Mouse (Mus musculus) intestine, embryonic 14.5 days (tissue): ENCODE results near the gene Etl4. TPM values are rescaled to one million over a fixed set of nuclear protein-coding genes. Genes with fewer than 3 reads are reported as not detected.
"Not testable (repeated sequence)": the region's sequence is repeated elsewhere in the genome, so short reads cannot be mapped to it uniquely, and the experiment has no call there.

Experiments used
- ATAC-seq: fragments of 200-750 bp; cut with Nextera tagmentation; replicated peaks from 2 replicates; pipeline ENCODE4 v1.8.0; 2017; ENCODE audit warnings: low read depth, moderate number of reproducible peaks, moderate TSS enrichment, moderate library complexity; ENCODE audit not compliant: low FRiP score, low TSS enrichment
- DNase-seq: peaks from one replicate; pipeline ENCODE4 v3.0.0-alpha.2; 2018; ENCODE audit warnings: low spot score
- H3K27ac ChIP-seq: fragments of 300-500 bp; sonication (generic); 2 replicates; pipeline ENCODE4 v1.5.1; 2014; ENCODE audit warnings: low read depth, mild to moderate bottlenecking, control low read depth
- H3K27me3 ChIP-seq: fragments of 300-500 bp; sonication (generic); replicated peaks from 2 replicates; pipeline ENCODE4 v1.6.1; 2014; ENCODE audit warnings: low read length, control low read depth; ENCODE audit not compliant: control insufficient read depth, insufficient read depth
- H3K36me3 ChIP-seq: fragments of 300-500 bp; sonication (generic); 2 replicates; pipeline ENCODE4 v1.6.1; 2014; ENCODE audit warnings: low read length, control low read depth; ENCODE audit not compliant: control insufficient read depth, insufficient read depth
- H3K4me1 ChIP-seq: fragments of 300-500 bp; sonication (generic); replicated peaks from 2 replicates; pipeline ENCODE4 v1.6.1; 2014; ENCODE audit warnings: low read length, control low read depth, mixed read lengths; ENCODE audit not compliant: control insufficient read depth, insufficient read depth
- H3K4me2 ChIP-seq: fragments of 300-500 bp; sonication (generic); 2 replicates; pipeline ENCODE4 v1.6.1; 2014; ENCODE audit warnings: low read length
- H3K4me3 ChIP-seq: fragments of 300-500 bp; sonication (generic); 2 replicates; pipeline ENCODE4 v1.5.1; 2014; ENCODE audit warnings: low read depth, low read length, control low read depth, mixed read lengths
- H3K9ac ChIP-seq: fragments of 300-500 bp; sonication (generic); 2 replicates; pipeline ENCODE4 v1.6.1; 2014; ENCODE audit warnings: mild to moderate bottlenecking, low read length
- H3K9me3 ChIP-seq: fragments of 300-500 bp; sonication (generic); 2 replicates; pipeline ENCODE4 v1.6.1; 2016; ENCODE audit warnings: low read length, control low read depth; ENCODE audit not compliant: control insufficient read depth
- WGBS: fragments of 180-500 bp; shearing (Covaris S2); extraction: QIAGEN DNeasy Blood & Tissue Kit; methylation state at CpG from one replicate; pipeline ENCODE4 v1.1.7; 2014; 5-methylcytosine and 5-hydroxymethylcytosine counted together
- polyA plus RNA-seq: library from polyadenylated mRNA; unstranded; fragments of >200 nt; fragmentation: Nextera tagmentation; extraction: Ambion mirVana; gene quantifications from 2 replicates; pipeline ENCODE4 v1.2.1, GENCODE M21; 2014

The Etl4 gene
- polyA plus RNA-seq, 1 experiment from 2014 or later, result 47.8 TPM

GRCm38 (mm10) chr2:20377026-20377425, 467.4 kb downstream of the Etl4 start:
- Histone ChIP-seq H3K27me3 (no peaks in the 10 kb centered on the region), H3K36me3 (no peaks in the 10 kb centered on the region), H3K4me2 (no peak overlapping the region), H3K4me3 (no peak overlapping the region), H3K9ac (no peak overlapping the region), H3K4me1 (no peaks in the 10 kb centered on the region), H3K9me3 (no peaks in the 10 kb centered on the region), H3K27ac (no peak overlapping the region)
- DNase-seq (no peak), ATAC-seq (no peak)
- 73% methylated on average over 2 of the region's 2 CpGs for WGBS

DNA sequence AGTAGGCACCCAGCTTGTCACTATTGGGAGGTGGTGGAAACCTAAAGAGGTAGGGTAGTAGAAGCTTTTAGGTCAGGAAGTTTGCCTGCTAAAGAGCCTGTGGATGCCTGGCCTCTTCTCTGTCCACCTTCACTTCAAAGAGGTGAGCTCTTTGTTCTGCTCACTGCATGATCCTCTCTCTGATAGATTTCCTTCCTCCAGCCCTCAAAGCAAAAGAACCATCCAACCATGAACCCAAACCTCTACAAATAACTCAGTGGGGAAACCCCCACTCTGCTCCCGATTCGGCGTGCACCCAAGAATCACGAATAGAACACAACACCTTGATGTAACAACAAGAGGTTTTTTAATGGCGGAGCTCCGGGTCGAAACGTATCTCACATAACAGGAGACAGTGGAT, 471.3 kb downstream of the Etl4 start:
- not testable (repeated sequence) for H3K4me2 ChIP-seq, H3K9ac ChIP-seq, H3K27ac ChIP-seq, H3K27me3 ChIP-seq, H3K4me3 ChIP-seq, ATAC-seq, H3K4me1 ChIP-seq, H3K9me3 ChIP-seq, DNase-seq, H3K36me3 ChIP-seq
- WGBS, result 95% methylated on average over 4 of the region's 8 CpGs

GRCm38 (mm10) chr2:20394083-20394482, 484.5 kb downstream of the Etl4 start:
- H3K9me3 ChIP-seq, result no peaks in the 10 kb centered on the region
- H3K4me2 ChIP-seq, result no peak overlapping the region
- no peaks in the 10 kb centered on the region for H3K4me1 ChIP-seq
- ATAC-seq (no peak), DNase-seq (no peak)
- no peak overlapping the region for H3K4me3 ChIP-seq
- no peak overlapping the region for H3K9ac ChIP-seq
- no peak overlapping the region for H3K27ac ChIP-seq
- H3K27me3 ChIP-seq, result no peaks in the 10 kb centered on the region
- H3K36me3 ChIP-seq, result no peaks in the 10 kb centered on the region

DNA sequence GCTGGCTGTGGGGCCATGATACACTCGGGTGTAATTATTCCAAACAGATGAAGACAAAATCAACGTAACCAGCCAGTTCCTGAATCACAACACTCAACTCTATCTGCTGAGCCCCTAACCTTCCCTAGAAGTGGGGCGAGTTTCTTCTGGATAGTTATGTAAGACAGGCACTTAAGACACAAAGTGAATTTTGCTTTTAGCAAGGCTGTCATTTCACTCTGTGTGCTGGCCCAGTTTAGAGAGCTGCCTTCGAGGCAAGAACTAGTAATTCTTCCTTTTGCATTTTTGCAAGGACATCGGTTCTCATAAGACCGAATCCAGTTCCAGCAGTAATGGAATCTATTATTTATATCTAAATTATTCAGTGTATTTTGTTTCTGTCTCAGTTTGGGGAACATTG, 487.4 kb downstream of the Etl4 start:
- Histone ChIP-seq H3K9ac (no peak overlapping the region), H3K4me3 (no peak overlapping the region), H3K36me3 (no peaks in the 10 kb centered on the region), H3K27me3 (no peaks in the 10 kb centered on the region), H3K9me3 (no peaks in the 10 kb centered on the region), H3K27ac (no peak overlapping the region), H3K4me2 (no peak overlapping the region), H3K4me1 (no peaks in the 10 kb centered on the region)
- ATAC-seq, result no peak
- no peak for DNase-seq
- WGBS, result 88% methylated on average over 6 of the region's 6 CpGs

GRCm38 (mm10) chr2:20400556-20400955, 491.0 kb downstream of the Etl4 start:
- DNase-seq (no peak), ATAC-seq (no peak)
- H3K27me3 ChIP-seq, result no peaks in the 10 kb centered on the region
- H3K9me3 ChIP-seq, result no peaks in the 10 kb centered on the region
- no peak overlapping the region for H3K27ac ChIP-seq
- H3K4me2 ChIP-seq, result no peak overlapping the region
- WGBS, result 63% methylated on average over 3 of the region's 3 CpGs
- no peaks in the 10 kb centered on the region for H3K4me1 ChIP-seq
- H3K4me3 ChIP-seq, result no peak overlapping the region
- H3K9ac ChIP-seq, result no peak overlapping the region
- no peaks in the 10 kb centered on the region for H3K36me3 ChIP-seq

- Histone ChIP-seq H3K27me3 (no peaks in the 10 kb centered on the region), H3K9me3 (no peaks in the 10 kb centered on the region), H3K4me3 (no peak overlapping the region), H3K36me3 (no peaks in the 10 kb centered on the region), H3K4me1 (no peaks in the 10 kb centered on the region), H3K9ac (no peak overlapping the region), H3K27ac (no peak overlapping the region), H3K4me2 (no peak overlapping the region)
- ATAC-seq (no peak), DNase-seq (no peak)
- WGBS, result 41% methylated on average over 1 of the region's 1 CpGs
Observed at GRCm38 (mm10) chr2:20404395-20404794, 494.8 kb downstream of the Etl4 start.

DNA sequence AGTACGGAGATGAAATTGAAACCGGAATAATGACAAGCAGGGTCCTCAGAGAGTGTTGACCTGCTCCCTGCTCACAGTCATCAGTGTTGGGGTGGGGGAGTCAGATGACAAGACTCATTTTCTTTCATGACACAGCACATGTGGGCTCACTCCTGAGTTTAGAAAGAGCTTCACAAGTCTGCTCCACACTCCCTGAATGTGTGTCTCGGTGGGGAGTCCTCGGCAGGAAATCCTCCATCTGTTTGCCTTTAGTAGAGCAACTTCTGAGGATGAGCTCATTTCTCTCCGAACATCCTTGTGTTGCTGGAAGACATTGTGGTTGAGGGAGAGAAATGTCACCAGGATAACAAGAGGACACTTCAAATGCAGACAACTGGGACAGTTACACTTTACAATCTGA, 497.5 kb downstream of the Etl4 start:
- DNase-seq (no peak), ATAC-seq (no peak)
- Histone ChIP-seq H3K4me1 (no peaks in the 10 kb centered on the region), H3K9me3 (no peaks in the 10 kb centered on the region), H3K27ac (no peak overlapping the region), H3K27me3 (no peaks in the 10 kb centered on the region), H3K36me3 (no peaks in the 10 kb centered on the region), H3K4me2 (no peak overlapping the region), H3K4me3 (no peak overlapping the region), H3K9ac (no peak overlapping the region)
- WGBS, result 45% methylated on average over 5 of the region's 5 CpGs

DNA sequence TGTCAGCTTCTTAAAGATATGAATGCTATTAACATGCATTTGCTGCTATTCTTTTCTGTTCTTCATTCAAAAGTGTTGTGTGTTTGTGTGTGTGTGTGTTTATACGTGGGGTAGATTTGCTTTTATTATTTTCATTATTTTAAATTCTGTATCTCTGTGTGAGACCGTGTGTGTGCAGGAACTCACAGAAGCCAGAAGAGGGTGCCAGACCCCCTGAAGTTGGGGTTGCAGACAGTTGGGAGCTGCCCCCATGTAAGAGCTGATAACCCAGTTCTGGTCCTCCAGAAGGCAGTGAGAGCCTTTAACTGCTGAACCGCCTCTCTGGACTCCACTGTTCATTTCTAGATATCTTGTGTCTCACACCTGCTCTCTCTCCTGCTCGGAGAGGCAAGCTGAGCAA, 505.3 kb downstream of the Etl4 start:
- Histone ChIP-seq H3K4me3 (no peak overlapping the region), H3K9ac (no peak overlapping the region), H3K4me2 (no peak overlapping the region), H3K36me3 (no peaks in the 10 kb centered on the region), H3K4me1 (peaks cover 4% of the 10 kb centered on the region), H3K27me3 (no peaks in the 10 kb centered on the region), H3K27ac (no peak overlapping the region), H3K9me3 (no peaks in the 10 kb centered on the region)
- DNase-seq (no peak), ATAC-seq (no peak)
- WGBS, result 84% methylated on average over 4 of the region's 4 CpGs

DNA sequence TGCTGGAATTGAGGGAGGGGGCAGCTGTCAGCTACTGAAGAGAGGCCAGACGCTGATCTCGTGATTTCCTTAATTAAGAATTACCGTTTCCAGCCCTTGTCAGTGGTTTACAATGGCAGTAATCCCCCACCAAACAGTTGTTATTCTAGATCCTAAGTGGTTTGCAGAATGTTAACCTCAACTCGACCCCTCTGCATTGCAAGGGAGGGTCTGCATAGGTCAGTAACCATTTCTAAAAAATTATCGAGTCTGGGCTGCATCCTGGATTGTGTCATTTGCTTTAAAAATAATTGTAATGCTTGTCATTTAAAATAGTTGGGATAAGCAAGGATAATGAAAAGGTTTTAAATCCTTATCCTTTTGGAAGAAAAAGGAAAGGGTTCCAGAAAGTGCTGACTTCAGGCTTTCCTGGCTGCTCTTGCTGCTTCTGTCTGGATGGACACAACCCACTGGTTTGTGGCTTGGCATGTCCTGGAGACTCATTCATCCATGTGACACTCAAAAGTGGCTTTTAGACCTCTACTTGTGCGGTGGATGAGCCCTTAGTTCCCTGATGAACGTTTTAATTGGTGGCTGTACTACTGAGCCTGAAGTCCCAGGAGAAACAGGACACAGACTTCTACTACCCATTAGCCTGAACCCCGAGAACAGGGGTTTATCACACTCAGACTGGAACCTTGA, 507.5 kb downstream of the Etl4 start:
- Histone ChIP-seq H3K9ac (no peak overlapping the region), H3K4me3 (no peak overlapping the region), H3K9me3 (no peaks in the 10 kb centered on the region), H3K27ac (no peak overlapping the region), H3K27me3 (no peaks in the 10 kb centered on the region), H3K36me3 (no peaks in the 10 kb centered on the region), H3K4me2 (no peak overlapping the region), H3K4me1 (peaks cover 4% of the 10 kb centered on the region)
- no peak for ATAC-seq
- WGBS, result 24% methylated on average over 8 of the region's 8 CpGs
- no peak for DNase-seq
